Mouse (Mus musculus) left cerebral cortex, adult 8-10 months (tissue): ENCODE results near the gene Fam196b. TPM values are rescaled to one million over a fixed set of nuclear protein-coding genes. Genes with fewer than 3 reads are reported as not detected.

Source experiments
- DNase-seq, 2 experiments: peaks; one replicate each; pipeline ENCODE4 v3.0.0; 2022; ENCODE audit warnings: low spot score in 2 of 2
- total RNA-seq, 4 experiments: library from RNA; stranded (reverse); gene quantifications; 2 replicates each; pipeline ENCODE4 v1.2.4; 2022

The Fam196b gene
- total RNA-seq, 4 experiments from 2014 or later = 1.5 to 2.0 (median 1.6) TPM

DNA sequence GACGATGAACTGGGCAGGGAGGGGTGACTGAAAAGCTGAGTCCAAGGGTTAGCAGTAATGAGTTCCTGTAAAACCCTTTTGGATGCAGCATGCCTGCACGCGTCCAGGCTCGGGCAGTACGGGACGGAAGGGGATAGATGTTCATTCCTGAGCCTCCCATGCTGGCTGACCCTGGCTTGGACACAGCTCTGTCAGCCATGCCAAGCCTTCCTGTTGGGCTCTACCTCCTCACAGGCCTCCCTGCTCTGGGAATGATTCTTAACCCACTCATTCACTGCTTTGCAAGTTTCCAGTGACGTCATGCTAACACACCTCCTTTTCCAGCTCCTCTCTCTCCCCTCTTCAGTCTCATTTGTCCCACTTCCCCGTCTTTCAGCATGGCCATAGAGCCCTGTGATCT lies 9.0 kb downstream of the Fam196b start:
- DNase-seq = no peak

DNA sequence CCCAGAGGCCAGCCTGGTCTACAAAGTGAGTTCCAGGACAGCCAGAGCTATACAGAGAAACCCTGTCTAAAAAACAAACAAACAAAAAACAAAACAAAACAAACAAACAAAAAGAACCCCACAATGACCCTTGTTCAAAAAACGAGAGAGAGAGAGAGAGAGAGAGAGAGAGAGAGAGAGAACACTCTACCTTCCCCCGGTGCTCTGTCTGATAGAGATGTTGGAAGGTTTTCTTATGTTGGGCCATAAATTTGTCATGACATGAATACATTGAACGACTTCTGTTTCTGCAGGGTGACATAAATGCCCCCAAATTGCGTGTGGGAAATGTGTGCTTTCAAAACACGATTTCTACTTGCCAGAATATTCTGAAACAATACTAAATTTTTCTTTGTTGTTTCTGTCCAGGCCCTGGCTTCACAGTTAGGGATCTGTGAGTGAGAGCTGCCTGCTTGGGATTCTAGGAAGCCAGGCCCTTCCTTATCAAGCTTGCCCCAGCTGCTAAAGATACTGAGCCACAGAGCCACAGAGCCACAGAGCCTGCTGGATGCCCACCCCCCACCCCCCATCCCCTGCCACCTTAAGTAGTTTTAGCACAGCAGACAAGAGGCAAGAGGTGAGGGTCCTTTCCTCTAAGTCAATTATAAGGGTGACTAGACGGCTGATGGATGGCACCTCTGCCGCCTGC lies 17.9 kb downstream of the Fam196b start:
- no peak for DNase-seq

DNA sequence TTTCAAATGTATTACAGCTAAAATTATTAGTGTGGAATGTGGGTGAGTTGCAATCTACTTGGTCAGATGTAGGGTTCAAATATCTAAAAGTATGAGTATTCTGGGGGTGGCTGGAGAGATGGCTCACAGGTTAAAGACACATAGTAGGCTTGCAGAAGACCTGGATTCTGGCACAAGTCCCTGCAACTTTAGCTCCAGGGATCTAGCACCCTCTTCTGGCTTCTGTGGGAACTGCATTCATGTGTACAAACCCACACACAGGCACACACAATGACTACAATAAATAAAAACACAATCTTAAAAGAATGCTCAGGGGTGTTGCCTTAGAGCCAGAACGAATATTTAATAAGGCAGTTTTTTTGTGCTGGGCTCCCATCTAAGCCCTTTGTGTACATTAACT lies 23.3 kb downstream of the Fam196b start:
- no peak for DNase-seq

DNA sequence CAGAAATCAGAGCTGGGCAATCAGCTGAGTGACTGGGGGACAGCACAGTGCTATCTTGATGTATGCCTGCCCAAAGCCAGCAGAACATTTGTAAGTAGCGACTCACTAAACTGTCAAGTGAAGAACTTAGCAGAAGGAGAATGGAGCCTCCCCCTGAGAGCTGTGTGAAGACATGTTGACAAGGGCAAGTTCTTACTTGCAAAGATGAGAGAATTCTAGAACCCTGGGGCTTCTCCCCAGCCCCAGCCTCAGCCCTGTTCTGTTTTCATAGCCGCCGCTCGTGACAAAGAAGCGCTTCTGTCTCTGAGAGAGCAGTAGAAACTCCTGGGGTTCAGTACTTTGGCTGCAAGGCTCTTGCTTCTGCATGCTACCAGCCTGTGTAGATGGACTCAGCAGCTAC lies 25.1 kb downstream of the Fam196b start:
- no peak for DNase-seq

DNA sequence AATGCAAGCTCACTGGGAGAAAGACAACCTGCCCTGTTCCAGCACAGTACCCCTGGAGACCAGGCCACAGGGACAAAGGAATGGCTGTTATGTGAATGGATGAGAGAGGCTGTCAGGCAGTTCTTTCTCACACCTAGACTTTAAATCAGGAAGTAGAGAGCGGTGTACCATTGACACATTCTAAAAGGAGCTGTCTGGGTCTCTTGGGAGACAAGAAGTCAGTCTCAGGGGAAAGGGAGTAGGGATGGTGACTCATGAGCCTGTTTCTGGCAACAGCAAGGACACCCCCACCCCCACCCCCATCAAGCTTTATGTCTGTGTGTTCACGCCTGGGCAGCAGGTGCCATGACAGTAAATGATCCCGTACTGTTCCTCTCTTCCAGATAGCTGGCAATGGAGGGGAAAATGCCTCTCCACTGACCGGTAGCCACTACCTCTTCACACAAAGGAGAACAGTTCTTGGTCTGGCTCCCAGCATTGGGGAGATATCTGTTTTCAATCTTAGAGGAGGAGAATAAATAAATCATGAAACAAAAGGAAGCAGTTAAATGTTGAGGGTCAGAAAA lies 29.2 kb downstream of the Fam196b start:
- DNase-seq = no peak

DNA sequence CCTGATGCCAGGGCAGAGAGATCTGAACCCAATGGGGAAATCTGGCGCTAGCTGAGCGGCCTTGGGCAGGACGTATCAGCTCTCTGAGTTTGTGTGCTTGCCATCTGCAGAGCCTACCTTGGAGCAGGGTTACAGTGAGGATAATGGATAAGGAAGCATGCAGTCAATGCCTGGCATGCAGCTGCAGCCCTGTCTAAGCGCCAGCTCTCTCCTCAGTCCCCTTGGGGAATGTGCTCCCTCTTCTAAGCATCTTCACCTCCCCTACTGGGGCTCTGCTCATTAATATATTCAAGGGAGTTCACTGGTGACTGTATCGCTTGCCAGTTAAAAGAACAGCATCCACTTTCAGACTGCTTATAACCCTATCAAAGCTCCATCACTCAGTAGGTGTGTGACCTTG lies 29.7 kb downstream of the Fam196b start:
- DNase-seq = no peak

DNA sequence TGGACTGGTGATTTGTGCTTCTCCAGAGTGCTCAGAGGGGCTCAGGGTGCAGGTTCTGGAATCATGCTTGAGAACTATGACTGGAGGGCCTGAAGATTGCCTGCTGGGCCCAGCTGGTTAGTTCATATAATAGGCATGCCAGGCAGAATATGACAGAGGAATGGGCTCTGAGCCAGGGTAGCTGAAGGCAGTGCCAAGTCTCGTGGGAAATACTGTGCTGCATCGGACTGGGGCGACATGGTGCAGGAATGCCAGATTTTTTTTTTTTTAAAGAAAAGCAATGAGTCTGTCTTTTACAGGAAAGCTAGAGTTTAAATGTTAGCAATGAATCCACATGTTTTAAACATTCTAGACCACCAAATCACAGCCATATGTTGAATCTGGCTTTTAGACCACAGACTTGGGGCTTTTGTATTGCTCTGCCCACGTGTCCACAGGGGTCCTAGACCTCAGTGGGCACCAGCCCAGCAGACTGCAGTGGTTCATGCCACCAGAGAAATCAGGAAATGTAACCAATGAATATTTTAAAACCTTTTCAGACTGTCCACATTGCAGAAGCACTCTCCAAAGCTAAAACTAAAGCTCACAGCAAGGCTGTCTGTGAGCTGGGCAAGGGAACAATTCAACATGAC lies 33.8 kb downstream of the Fam196b start:
- DNase-seq = peak; percentile 4 to 11

DNA sequence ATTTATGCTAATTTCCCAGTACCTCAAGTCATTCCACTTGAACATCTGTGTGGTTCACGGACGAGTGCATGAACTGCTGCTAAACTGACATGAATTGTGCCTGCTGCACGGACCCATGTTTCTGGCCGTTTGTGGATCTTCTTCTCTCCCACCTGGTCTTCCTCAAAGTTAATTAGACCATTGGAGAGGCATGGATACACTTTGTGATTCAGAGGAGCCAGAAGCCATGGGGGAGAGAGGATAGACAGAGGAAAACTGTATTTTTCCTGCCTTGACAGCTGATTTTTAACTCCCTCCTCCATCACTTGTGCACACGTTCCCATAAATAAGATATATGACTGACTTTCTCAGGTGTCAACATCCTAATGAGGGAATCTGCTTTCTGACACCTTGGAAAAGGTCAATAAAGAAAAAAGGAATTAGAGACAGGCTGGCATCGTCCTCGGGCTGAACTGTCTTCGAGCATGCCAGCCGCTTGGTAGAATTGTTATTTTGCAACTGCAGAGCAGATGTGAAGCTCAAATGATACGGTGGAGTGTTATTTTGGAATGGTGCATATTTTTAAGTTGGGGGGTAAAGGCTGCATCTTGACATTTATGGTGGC lies 34.9 kb downstream of the Fam196b start:
- no peak for DNase-seq

DNA sequence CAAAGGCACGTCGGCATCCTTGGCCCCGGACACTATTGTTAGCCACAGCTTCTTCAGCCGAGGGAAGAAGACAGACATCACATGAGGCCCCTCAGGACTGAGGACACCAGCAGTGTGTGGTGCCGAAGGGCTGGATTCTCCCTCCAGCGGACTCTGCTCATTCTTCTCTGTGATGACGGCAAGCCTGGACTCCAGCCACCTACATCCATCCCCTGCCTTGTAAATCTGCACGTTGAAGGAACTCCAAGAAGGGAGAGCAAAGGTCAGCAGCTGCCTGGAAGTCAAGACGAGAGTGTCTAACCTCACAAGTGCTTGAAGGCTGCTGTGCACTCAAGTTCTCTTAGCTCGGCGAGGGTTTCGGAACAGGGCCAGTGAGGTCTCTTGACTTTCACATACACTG lies 40.8 kb downstream of the Fam196b start:
- no peak for DNase-seq

DNA sequence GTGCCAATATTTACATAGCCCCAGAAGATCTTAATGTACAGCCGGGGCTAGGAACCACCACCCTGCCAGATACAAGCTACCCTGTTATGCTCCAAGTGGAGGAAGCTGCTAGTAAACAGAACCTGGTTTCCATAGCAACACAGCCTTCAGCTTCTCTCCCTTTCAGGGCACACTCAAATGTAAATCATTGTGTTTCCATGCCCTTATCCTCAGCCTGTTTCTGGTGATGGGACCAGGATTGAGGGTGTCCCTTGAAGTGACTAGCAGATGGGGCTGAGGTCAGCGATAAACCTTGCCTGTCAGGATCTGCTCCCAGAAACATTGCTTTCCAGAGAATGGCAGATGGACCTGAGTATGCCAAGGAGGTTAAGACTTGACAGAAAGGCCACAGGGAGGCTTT lies 41.5 kb downstream of the Fam196b start:
- no peak for DNase-seq

DNA sequence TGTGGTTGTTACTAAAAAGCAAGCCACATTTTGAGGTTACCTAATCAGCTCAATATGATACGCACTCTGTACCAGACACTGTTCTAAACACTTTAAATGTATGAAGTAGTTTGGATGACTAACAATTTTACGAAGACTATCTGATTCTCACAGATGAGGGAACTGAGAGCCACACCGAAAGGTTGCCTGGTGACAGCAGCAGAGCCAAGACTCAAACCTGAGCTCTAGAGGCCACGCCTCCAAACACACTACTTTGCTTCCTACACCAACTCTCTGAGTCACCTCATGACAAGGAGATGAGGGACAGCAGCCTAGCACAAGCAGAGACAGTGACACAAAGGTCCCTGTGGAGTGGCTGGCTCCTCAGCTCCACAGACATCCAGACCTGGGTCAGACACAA lies 57.6 kb downstream of the Fam196b start:
- no peak for DNase-seq

DNA sequence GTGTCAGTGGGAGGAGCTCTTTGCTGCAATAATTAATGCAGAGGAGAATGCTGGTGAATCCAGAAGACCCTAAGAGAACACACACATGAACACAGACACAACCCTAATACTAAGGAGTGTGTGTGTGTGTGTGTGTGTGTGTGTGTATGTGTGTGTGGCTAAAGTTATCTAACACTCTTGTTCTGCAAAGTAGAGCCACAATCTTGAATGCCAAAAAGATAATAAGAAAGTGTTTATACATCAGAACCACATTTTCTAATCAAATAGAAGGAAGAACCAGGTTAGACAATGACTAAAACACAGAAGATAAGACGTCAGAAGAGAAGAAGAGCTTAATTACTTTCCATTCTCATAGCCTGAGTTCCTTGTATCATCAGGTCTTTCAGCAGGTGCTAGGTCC lies 60.9 kb downstream of the Fam196b start:
- DNase-seq = no peak

DNA sequence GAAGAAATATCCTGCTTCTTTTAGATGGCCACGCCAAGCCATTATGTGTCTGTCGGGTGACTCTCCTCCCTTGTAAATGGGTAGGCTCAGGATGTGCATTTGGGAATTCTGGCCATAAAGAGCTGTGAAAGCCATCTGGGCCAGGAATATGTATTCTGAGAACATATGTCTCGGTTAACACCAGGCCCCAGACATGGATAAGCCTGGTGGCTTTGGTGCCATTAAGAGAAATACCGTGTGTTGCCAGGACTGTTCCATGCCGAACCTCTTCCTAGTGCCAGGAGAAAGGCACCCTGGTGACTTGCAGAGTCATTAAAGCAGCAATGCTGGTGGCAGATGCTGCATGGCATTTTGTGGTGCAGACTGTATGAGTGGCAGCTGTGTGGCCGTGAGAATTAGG lies 63.0 kb downstream of the Fam196b start:
- DNase-seq = no peak

DNA sequence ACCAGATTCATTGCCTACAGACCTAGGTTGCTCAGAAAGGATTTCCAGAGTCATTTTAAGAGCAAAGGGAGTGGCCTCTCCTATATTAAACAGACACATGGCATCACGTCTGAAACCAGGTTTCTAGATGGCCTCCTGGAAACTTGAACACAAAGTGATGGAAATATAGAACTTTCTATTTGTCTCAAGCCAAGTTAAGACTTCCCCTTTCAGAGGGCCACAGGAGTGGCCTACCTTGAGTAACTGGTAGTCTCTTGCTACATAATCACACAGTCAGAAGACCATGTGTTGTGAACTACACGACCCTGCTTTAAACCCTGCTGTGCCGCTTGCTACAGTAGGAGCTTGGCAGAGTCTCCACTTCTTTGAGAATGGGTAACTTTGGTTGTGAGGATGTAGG lies 68.9 kb downstream of the Fam196b start:
- DNase-seq = no peak

DNA sequence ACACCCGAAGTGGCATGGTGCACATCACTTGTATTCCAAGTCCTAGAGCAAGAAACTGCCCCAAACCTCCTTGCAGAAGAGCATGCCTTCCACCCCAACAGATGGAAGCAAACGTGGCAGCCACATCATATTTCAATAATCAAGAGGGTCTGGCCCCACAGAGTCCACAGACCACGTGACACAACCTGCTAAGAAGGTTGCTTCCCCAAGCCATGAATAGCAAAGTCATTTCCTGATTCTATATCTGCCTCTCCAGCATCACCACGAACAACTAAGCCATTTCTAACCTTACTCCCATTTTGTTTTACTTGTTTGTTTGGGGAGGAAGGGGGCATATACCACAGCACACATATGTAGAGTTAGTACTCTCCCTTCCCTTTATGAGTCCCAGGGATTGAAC lies 69.6 kb downstream of the Fam196b start:
- no peak for DNase-seq

DNA sequence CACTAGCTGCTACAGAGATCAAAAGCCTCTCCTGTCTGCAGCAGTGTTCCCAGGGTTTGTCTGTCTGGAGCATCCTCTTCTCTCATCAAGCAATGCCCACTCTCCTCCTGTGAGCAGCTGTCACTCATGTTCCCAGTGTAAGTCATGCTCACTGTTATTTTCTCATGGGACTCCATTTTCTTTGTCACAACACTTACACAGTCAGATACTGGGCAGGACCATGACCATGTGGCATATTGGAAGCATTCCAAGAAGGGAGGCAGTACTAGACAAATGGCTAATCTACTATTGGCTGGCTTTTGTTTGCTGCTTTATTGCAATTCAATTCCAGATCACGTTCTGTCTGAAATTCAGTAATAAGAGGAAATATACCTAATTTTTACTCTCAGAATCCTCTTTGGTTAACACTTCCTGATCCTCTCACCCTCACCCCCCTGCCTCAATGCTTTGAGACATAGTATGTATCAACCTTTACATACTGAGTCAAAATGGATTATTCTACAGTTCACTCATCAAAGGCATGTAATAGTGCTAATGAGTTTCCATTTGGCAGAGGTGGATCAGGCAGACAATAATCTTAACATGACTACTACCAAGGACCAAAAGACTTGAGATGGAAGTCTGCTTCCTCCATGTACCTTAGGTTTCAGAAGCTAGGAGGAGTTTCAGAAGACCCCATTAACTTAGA lies 70.5 kb downstream of the Fam196b start:
- DNase-seq = no peak

DNA sequence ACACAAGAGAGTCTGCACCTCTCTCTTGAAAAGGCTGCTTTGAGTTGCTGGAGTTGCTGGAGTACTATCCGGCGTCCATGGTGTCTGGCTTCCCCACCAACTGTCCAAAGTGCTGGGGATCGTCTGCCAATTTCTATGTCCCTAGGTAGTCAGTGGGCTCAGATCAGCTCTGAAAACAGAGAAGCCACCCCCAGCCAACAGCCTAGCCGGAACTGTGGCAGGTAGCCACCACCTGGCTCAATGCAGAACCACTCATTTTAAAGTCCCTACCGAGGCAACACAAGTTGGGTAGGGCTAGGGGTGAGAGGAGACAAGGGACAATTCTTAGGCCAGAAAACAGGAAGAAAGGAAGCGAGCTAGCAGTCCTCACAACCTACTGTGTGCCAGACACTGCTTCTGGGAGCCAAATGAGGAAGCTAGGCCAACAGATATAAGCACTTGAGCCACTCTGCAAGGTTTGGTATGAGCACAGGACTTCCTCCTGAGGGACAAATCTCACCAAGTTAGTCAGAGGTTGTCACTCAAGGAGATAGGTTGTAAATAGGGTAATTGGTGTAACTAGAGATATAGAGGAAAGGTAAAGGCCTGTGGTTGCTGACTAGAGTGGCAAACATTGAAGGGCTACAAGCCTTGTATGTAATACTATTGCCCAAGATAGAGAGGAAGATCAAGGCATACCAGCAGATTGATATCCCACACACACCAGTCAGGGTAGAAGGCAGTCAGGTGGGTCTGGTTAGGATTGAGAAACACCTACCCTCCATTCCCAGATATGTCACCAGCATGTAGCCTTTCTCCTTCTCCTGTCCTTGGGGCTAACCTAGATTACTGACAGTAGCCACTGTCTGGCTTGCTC lies 74.9 kb downstream of the Fam196b start:
- DNase-seq = no peak

DNA sequence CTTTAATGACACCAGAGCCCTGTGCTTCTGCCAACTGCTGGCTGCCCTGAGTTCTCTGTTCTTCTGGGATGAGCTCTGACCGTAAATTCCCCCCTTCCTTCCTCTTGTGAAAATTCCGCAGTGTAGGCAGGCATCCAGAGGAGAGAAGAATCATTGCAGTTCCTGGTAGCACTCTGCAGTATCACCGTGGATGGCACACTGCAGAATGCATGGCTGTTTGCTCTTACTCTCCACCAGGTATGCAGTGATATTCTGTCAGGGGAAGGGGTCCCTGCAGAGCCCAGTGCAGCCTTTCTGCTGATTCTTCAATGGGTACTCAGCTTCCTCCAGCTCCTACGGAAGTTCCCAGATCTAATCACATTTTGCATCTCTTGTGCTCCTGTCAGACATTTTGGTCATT lies 77.5 kb downstream of the Fam196b start:
- no peak for DNase-seq

DNA sequence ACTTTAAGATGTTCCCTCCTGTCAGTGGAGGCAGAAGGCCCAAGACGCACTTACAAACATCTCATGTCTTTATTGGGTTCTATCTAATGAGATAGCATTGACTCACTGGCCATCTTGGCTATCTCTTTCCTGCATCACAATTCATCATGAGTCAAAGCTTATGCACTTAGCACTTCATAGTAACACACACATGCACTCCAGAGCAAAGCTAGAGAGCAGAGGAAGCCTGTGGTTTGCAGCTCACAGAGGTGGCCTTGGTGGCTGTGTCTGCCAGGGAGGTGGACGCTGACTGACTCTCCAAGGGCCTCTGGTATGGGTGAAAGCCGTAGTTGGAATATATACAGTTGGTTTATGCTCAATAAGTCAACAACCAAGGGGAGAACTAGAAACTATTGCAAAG lies 81.2 kb downstream of the Fam196b start:
- no peak for DNase-seq

DNA sequence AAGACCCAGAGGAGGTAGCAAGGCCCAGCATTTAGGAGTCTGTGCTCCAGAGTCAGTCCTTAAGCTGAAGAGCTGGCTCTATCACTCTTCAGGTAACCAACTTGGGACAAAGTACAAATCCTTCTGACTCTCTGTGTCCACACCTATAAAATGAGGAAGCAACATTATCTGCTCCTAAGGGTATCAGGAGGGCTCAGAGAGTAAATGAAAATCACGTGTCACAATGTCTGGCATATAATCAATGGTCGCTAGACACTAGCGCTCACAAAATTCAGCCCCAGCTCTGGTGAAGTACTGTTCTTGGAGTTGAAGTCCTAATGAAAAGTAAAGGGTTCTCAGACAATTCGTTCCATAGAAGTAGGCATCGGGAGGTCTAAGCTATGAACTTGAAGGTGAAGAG lies 83.0 kb downstream of the Fam196b start:
- DNase-seq = no peak

DNA sequence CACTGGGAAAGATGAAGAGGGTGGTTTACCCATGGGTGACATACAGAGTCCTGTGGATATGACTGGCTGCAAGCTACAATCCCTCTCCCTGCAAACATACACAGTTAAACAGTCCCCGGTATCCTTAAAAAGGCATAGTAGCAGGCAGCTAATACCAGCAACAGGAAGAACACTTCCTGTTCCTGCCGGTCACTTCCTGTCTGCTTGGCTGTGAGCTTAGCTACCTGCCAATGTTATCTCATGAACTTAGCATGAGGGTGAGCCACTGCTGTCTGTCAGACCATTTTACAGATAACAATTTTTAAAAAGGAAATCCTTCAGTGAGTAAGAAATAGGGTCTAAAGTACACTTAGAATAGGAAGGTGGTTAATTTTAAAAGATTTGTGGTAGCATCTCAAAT lies 83.9 kb downstream of the Fam196b start:
- DNase-seq = no peak
